Mouse (Mus musculus) ES-CJ7 (cell line): ENCODE results near the gene Pgs1.

Source experiments
- DNase-seq: peaks from one replicate; pipeline ENCODE4 v3.0.0; 2011; ENCODE audit warnings: low read depth, low spot score

Gene Pgs1

GRCm38 (mm10) chr11:117963091-117963793, 22.9 kb upstream of the Pgs1 start:
- DNase-seq: peak; percentile 98

GRCm38 (mm10) chr11:117963872-117964271, 22.2 kb upstream of the Pgs1 start:
- DNase-seq: no peak

- no peak for DNase-seq
Measured at GRCm38 (mm10) chr11:117964294-117964693, 21.8 kb upstream of the Pgs1 start.

- DNase-seq: peak; percentile 58
Measured at GRCm38 (mm10) chr11:117965052-117965451, 21.0 kb upstream of the Pgs1 start.

GRCm38 (mm10) chr11:117965561-117965981, 20.5 kb upstream of the Pgs1 start:
- DNase-seq: peak; percentile 65

- no peak for DNase-seq
Measured at GRCm38 (mm10) chr11:117966506-117967100, 19.5 kb upstream of the Pgs1 start.

- DNase-seq: peak; percentile 64
Measured at GRCm38 (mm10) chr11:117967249-117968015, 18.7 kb upstream of the Pgs1 start.

- DNase-seq: no peak
Measured at GRCm38 (mm10) chr11:117968016-117968671, 17.9 kb upstream of the Pgs1 start.

GRCm38 (mm10) chr11:117968716-117969099, 17.4 kb upstream of the Pgs1 start:
- no peak for DNase-seq

GRCm38 (mm10) chr11:117969100-117969944, 16.8 kb upstream of the Pgs1 start:
- DNase-seq: peak; percentile 98

GRCm38 (mm10) chr11:117969945-117970872, 15.9 kb upstream of the Pgs1 start, which contains the start of gene Socs3:
Socs3 (minus strand) TSS chr11:117970047.
- peak; percentile 92 for DNase-seq

- no peak for DNase-seq
Measured at GRCm38 (mm10) chr11:117971100-117971499, 15.0 kb upstream of the Pgs1 start.

- no peak for DNase-seq
Measured at GRCm38 (mm10) chr11:117971646-117972242, 14.3 kb upstream of the Pgs1 start.

GRCm38 (mm10) chr11:117972656-117973558, 13.2 kb upstream of the Pgs1 start:
- DNase-seq: peak; percentile 97

- no peak for DNase-seq
Measured at GRCm38 (mm10) chr11:117973569-117973968, 12.5 kb upstream of the Pgs1 start.

GRCm38 (mm10) chr11:117974327-117975125, 11.6 kb upstream of the Pgs1 start:
- DNase-seq: peak; percentile 69

GRCm38 (mm10) chr11:117975211-117975967, 10.7 kb upstream of the Pgs1 start:
- DNase-seq: peak; percentile 96
